Mouse (Mus musculus) kidney, embryonic 15.5 days (tissue): ENCODE results near the gene Dnah8. TPM values are rescaled to one million over a fixed set of nuclear protein-coding genes. Genes with fewer than 3 reads are reported as not detected.
"Not testable (repeated sequence)": the region's sequence is repeated elsewhere in the genome, so short reads cannot be mapped to it uniquely, and the experiment has no call there.

Experiments used
- ATAC-seq: fragments of 200-750 bp; cut with Nextera tagmentation; replicated peaks from 2 replicates; pipeline ENCODE4 v1.8.0; 2017; ENCODE audit warnings: moderate TSS enrichment; ENCODE audit not compliant: low FRiP score
- H3K27ac ChIP-seq: fragments of 300-500 bp; sonication (generic); 2 replicates; pipeline ENCODE4 v1.5.1; 2015; ENCODE audit warnings: mild to moderate bottlenecking, inconsistent platforms
- H3K27me3 ChIP-seq: fragments of 300-500 bp; sonication (generic); 2 replicates; pipeline ENCODE4 v1.6.1; 2015; ENCODE audit warnings: inconsistent platforms
- H3K36me3 ChIP-seq: fragments of 300-500 bp; sonication (generic); 2 replicates; pipeline ENCODE4 v1.6.1; 2015; ENCODE audit warnings: inconsistent platforms
- H3K4me1 ChIP-seq: fragments of 300-500 bp; sonication (generic); 2 replicates; pipeline ENCODE4 v1.6.1; 2015; ENCODE audit warnings: inconsistent platforms
- H3K4me2 ChIP-seq: fragments of 300-500 bp; sonication (generic); 2 replicates; pipeline ENCODE4 v1.6.1; 2015; ENCODE audit warnings: moderate library complexity, mild to moderate bottlenecking, inconsistent platforms
- H3K4me3 ChIP-seq: fragments of 300-500 bp; sonication (generic); replicated peaks from 2 replicates; pipeline ENCODE4 v1.5.1; 2015; ENCODE audit warnings: mild to moderate bottlenecking, inconsistent platforms
- H3K9ac ChIP-seq: fragments of 300-500 bp; sonication (generic); 2 replicates; pipeline ENCODE4 v1.6.1; 2015; ENCODE audit warnings: mild to moderate bottlenecking, inconsistent platforms
- H3K9me3 ChIP-seq: fragments of 300-500 bp; sonication (generic); replicated peaks from 2 replicates; pipeline ENCODE4 v1.6.1; 2016; ENCODE audit warnings: inconsistent platforms
- WGBS: fragments of 180-500 bp; shearing (Covaris S2); methylation state at CpG from one replicate; pipeline ENCODE4 v1.1.7; 2015; ENCODE audit warnings: mixed read lengths; 5-methylcytosine and 5-hydroxymethylcytosine counted together
- polyA plus RNA-seq: library from polyadenylated mRNA; unstranded; fragments of >200 nt; fragmentation: Nextera tagmentation; extraction: Ambion mirVana; gene quantifications from 2 replicates; pipeline ENCODE4 v1.2.1, GENCODE M21; 2015

Dnah8 gene
- polyA plus RNA-seq, 1 experiment from 2014 or later: 0.91 TPM

- Histone ChIP-seq H3K4me3 (no peak overlapping the region; the same call in 1 of the 2 replicates), H3K4me2 (no peak overlapping the region), H3K9me3 (no peaks in the 10 kb centered on the region; the same call in 1 of the 2 replicates), H3K27ac (no peak overlapping the region), H3K36me3 (peaks cover 2% of the 10 kb centered on the region; the same call in 1 of the 2 replicates), H3K9ac (no peak overlapping the region), H3K27me3 (no peaks in the 10 kb centered on the region), H3K4me1 (peaks cover 55% of the 10 kb centered on the region)
- 88% methylated on average over 1 of the region's 1 CpGs for WGBS
- ATAC-seq: no peak
Measured at GRCm38 (mm10) chr17:30610739-30611138, 13.4 kb upstream of the Dnah8 start.

- WGBS: 22% methylated on average over 18 of the region's 18 CpGs
- no peak for ATAC-seq
Measured at GRCm38 (mm10) chr17:30611221-30612074, 12.7 kb upstream of the Dnah8 start.

GRCm38 (mm10) chr17:30612075-30612859 lies 11.9 kb upstream of the Dnah8 start:
- Histone ChIP-seq H3K4me2 (peak overlapping the region; percentile 65), H3K9ac (peak overlapping the region; percentile 75), H3K36me3 (peaks cover 2% of the 10 kb centered on the region; the same call in 1 of the 2 replicates), H3K4me1 (peaks cover 43% of the 10 kb centered on the region), H3K27me3 (no peaks in the 10 kb centered on the region), H3K9me3 (no peaks in the 10 kb centered on the region; the same call in 1 of the 2 replicates), H3K27ac (peak overlapping the region; percentile 93), H3K4me3 (peak overlapping the region; percentile 81)
- WGBS: under 1% methylated on average over 34 of the region's 34 CpGs
- ATAC-seq: peak; percentile 100

More at GRCm38 (mm10) chr17:30611221-30612074, 12.7 kb upstream of the Dnah8 start:
- Histone ChIP-seq H3K4me3 (peak overlapping the region; percentile 81), H3K9me3 (no peaks in the 10 kb centered on the region; the same call in 1 of the 2 replicates), H3K4me2 (peak overlapping the region; percentile 65), H3K27me3 (no peaks in the 10 kb centered on the region), H3K4me1 (peaks cover 51% of the 10 kb centered on the region), H3K9ac (peak overlapping the region; percentile 75), H3K27ac (peak overlapping the region; percentile 93), H3K36me3 (peaks cover 2% of the 10 kb centered on the region; the same call in 1 of the 2 replicates)

- Histone ChIP-seq H3K4me1 (peaks cover 32% of the 10 kb centered on the region), H3K4me2 (no peak overlapping the region), H3K36me3 (peaks cover 2% of the 10 kb centered on the region; the same call in 1 of the 2 replicates), H3K9me3 (no peaks in the 10 kb centered on the region; the same call in 1 of the 2 replicates), H3K4me3 (no peak overlapping the region), H3K9ac (no peak overlapping the region), H3K27ac (no peak overlapping the region), H3K27me3 (no peaks in the 10 kb centered on the region)
- no peak for ATAC-seq
Measured at GRCm38 (mm10) chr17:30613350-30613749, 10.8 kb upstream of the Dnah8 start.

- Histone ChIP-seq H3K27ac (no peak overlapping the region), H3K4me2 (no peak overlapping the region), H3K9me3 (no peaks in the 10 kb centered on the region), H3K36me3 (no peaks in the 10 kb centered on the region), H3K4me1 (peaks cover 7% of the 10 kb centered on the region), H3K9ac (no peak overlapping the region), H3K4me3 (no peak overlapping the region), H3K27me3 (no peaks in the 10 kb centered on the region)
- WGBS: 82% methylated on average over 5 of the region's 5 CpGs
- no peak for ATAC-seq
Measured at GRCm38 (mm10) chr17:30616203-30616602, 8.0 kb upstream of the Dnah8 start.

- Histone ChIP-seq H3K27ac (0 out of 2 replicates have a peak overlapping the region, but pooled peaks have one; percentile 22), H3K9ac (no peak overlapping the region), H3K4me3 (no peak overlapping the region), H3K9me3 (no peaks in the 10 kb centered on the region), H3K36me3 (no peaks in the 10 kb centered on the region), H3K4me2 (no peak overlapping the region), H3K4me1 (no peaks in the 10 kb centered on the region), H3K27me3 (no peaks in the 10 kb centered on the region)
- ATAC-seq: no peak
- WGBS: 84% methylated on average over 3 of the region's 3 CpGs
Measured at GRCm38 (mm10) chr17:30618136-30618891, 5.8 kb upstream of the Dnah8 start.

GRCm38 (mm10) chr17:30619153-30619552 lies 5.0 kb upstream of the Dnah8 start:
- Histone ChIP-seq H3K4me3 (no peak overlapping the region), H3K4me1 (no peaks in the 10 kb centered on the region), H3K36me3 (no peaks in the 10 kb centered on the region), H3K9me3 (no peaks in the 10 kb centered on the region), H3K27ac (0 out of 2 replicates have a peak overlapping the region, but pooled peaks have one; percentile 22), H3K4me2 (no peak overlapping the region), H3K9ac (no peak overlapping the region), H3K27me3 (no peaks in the 10 kb centered on the region)
- no peak for ATAC-seq
- 43% methylated on average over 2 of the region's 2 CpGs for WGBS

GRCm38 (mm10) chr17:30620548-30620947 lies 3.6 kb upstream of the Dnah8 start:
- Histone ChIP-seq H3K36me3 (no peaks in the 10 kb centered on the region), H3K4me1 (no peaks in the 10 kb centered on the region), H3K4me3 (no peak overlapping the region), H3K9me3 (no peaks in the 10 kb centered on the region), H3K27me3 (no peaks in the 10 kb centered on the region), H3K4me2 (no peak overlapping the region), H3K9ac (no peak overlapping the region), H3K27ac (no peak overlapping the region)
- no peak for ATAC-seq
- WGBS: 55% methylated on average over 2 of the region's 2 CpGs

- Histone ChIP-seq H3K36me3 (no peaks in the 10 kb centered on the region), H3K4me3 (no peak overlapping the region), H3K4me1 (no peaks in the 10 kb centered on the region), H3K27ac (no peak overlapping the region), H3K9ac (no peak overlapping the region), H3K4me2 (no peak overlapping the region), H3K9me3 (no peaks in the 10 kb centered on the region), H3K27me3 (no peaks in the 10 kb centered on the region)
- ATAC-seq: no peak
- WGBS: 78% methylated on average over 4 of the region's 4 CpGs
Measured at GRCm38 (mm10) chr17:30621450-30621849, 2.7 kb upstream of the Dnah8 start.

- 86% methylated on average over 3 of the region's 3 CpGs for WGBS
- ATAC-seq: no peak
Measured at GRCm38 (mm10) chr17:30623200-30623599, 954 bp upstream of the Dnah8 start.

GRCm38 (mm10) chr17:30626719-30627118 lies 2.6 kb downstream of the Dnah8 start, which contains the start of gene Glo1:
Gene Glo1 (minus strand): TSS chr17:30626871.
- not testable (repeated sequence) for ATAC-seq, H3K4me3 ChIP-seq

More at GRCm38 (mm10) chr17:30623200-30623599, 954 bp upstream of the Dnah8 start:
- no peak overlapping the region for H3K4me3 ChIP-seq
- H3K4me1 ChIP-seq: no peaks in the 10 kb centered on the region
- H3K9me3 ChIP-seq: no peaks in the 10 kb centered on the region
- H3K4me2 ChIP-seq: no peak overlapping the region
- H3K27me3 ChIP-seq: no peaks in the 10 kb centered on the region
- no peak overlapping the region for H3K9ac ChIP-seq
- H3K27ac ChIP-seq: no peak overlapping the region
- no peaks in the 10 kb centered on the region for H3K36me3 ChIP-seq

More at GRCm38 (mm10) chr17:30626719-30627118, 2.6 kb downstream of the Dnah8 start, which contains the start of gene Glo1:
- H3K4me1 ChIP-seq, H3K4me2 ChIP-seq, H3K9ac ChIP-seq, H3K36me3 ChIP-seq, H3K27ac ChIP-seq, H3K9me3 ChIP-seq, H3K27me3 ChIP-seq: not testable (repeated sequence)
- no CpG with 5 or more reads among the region's 20 CpGs for WGBS
